Comparison of ENCODE assay signal across 11 mouse cellular contexts in genomic region chr3:154081687-154082086, GRCm38 (mm10).
DNase-seq lines count a peak whose midpoint lies in the region; ATAC-seq and TF ChIP-seq lines count a peak whose summit lies in the region.
"Had no signal": no experiment of that assay in that cellular context is flagged by ENCODE, and none has a peak within 500 bp of the region (broad histone marks: within the 10 kb centered on the region; RNA-seq: fewer than 3 reads in every experiment).

No protein-coding gene starts in this region.

- peak; percentile 11 for DNase-seq in heart, postnatal 0 days (ENCODE audit: low spot score)
- DNase-seq in heart, adult 8-10 months (ENCODE audit: low spot score): no peak
- peak; percentile 15 for DNase-seq in embryo, embryonic 9.5 days (ENCODE audit: extremely low spot score)
- DNase-seq in hindbrain, embryonic 14.5 days (ENCODE audit: low spot score): no peak
- no peak for DNase-seq in left cerebral cortex, postnatal 10 days (ENCODE audit: extremely low spot score in 1 of 2, low spot score in 2 of 2)
- DNase-seq in left cerebral cortex, postnatal 14 days (ENCODE audit: low spot score in 2 of 2): no peak
- no peak for DNase-seq in ovary, adult 18-20 months (ENCODE audit: low spot score)
- DNase-seq: adrenal gland, adult 2 months had no signal

- H3K4me1 ChIP-seq in heart, postnatal 0 days (ENCODE audit: control insufficient read depth, insufficient read depth): no peaks in the 10 kb centered on the region
- H3K4me1 ChIP-seq in hindbrain, embryonic 14.5 days (replicated peaks; ENCODE audit: control insufficient read depth, insufficient read depth, low read length): peaks cover 13% of the 10 kb centered on the region; the same call in 1 of the 2 replicates
- H3K4me1 ChIP-seq in neural tube, embryonic 12.5 days: no peaks in the 10 kb centered on the region
- H3K4me1 ChIP-seq: kidney, embryonic 15.5 days had no signal

- intact Hi-C loops in left cerebral cortex, postnatal 10 days (cut with DNase I): no loop called here
- intact Hi-C loops in left cerebral cortex, postnatal 14 days (cut with DNase I): no loop called here

- H3K9ac ChIP-seq in heart, postnatal 0 days (replicated peaks; ENCODE audit: low read depth, low read length): no peak overlapping the region
- 0 out of 2 replicates have a peak overlapping the region, but pooled peaks have one; percentile 17 for H3K9ac ChIP-seq in hindbrain, embryonic 14.5 days
- H3K9ac ChIP-seq in neural tube, embryonic 12.5 days: no peak overlapping the region
- H3K9ac ChIP-seq: kidney, embryonic 15.5 days; liver, embryonic 12.5 days had no signal

- 51% methylated on average over 12 of the region's 12 CpGs for WGBS in heart, postnatal 0 days
- 19% methylated on average over 12 of the region's 12 CpGs for WGBS in hindbrain, embryonic 14.5 days
- 41% methylated on average over 12 of the region's 12 CpGs for WGBS in neural tube, embryonic 12.5 days

- TF ChIP-seq CTCF in heart, postnatal 0 days (IDR thresholded peaks at IDR 0.05; ENCODE audit: low read depth): no peak

- H3K4me3 ChIP-seq in heart, postnatal 0 days (ENCODE audit: low read depth, low read length): no peak overlapping the region
- no peak overlapping the region for H3K4me3 ChIP-seq in hindbrain, embryonic 14.5 days (replicated peaks; ENCODE audit: low read length)
- H3K4me3 ChIP-seq in neural tube, embryonic 12.5 days: no peak overlapping the region
- H3K4me3 ChIP-seq: kidney, embryonic 15.5 days; liver, embryonic 12.5 days had no signal

- no peaks in the 10 kb centered on the region for H3K27me3 ChIP-seq in heart, postnatal 0 days (ENCODE audit: control insufficient read depth, insufficient read depth, low read length)
- no peaks in the 10 kb centered on the region for H3K27me3 ChIP-seq in hindbrain, embryonic 14.5 days (ENCODE audit: control insufficient read depth, insufficient read depth, low read length)
- no peaks in the 10 kb centered on the region for H3K27me3 ChIP-seq in neural tube, embryonic 12.5 days (replicated peaks)

- peak; percentile 66; the same call in 1 of the 2 replicates for ATAC-seq in heart, postnatal 0 days (ENCODE audit: insufficient read depth, low read depth)
- ATAC-seq in hindbrain, embryonic 14.5 days (ENCODE audit: low FRiP score): 0 out of 2 replicates have a peak, but pooled peaks have one; percentile 60
- no peak for ATAC-seq in neural tube, embryonic 12.5 days (ENCODE audit: low FRiP score, low read depth)
- ATAC-seq: liver, embryonic 12.5 days had no signal

- no peak overlapping the region for H3K27ac ChIP-seq in heart, postnatal 0 days (ENCODE audit: low read depth)
- no peak overlapping the region for H3K27ac ChIP-seq in hindbrain, embryonic 14.5 days
- H3K27ac ChIP-seq in neural tube, embryonic 12.5 days: no peak overlapping the region
- H3K27ac ChIP-seq: kidney, embryonic 15.5 days; liver, embryonic 12.5 days had no signal

- no peak overlapping the region for H3K4me2 ChIP-seq in heart, postnatal 0 days (ENCODE audit: low read depth, low read length)
- H3K4me2 ChIP-seq in hindbrain, embryonic 14.5 days (replicated peaks): peak overlapping the region; percentile 42
- H3K4me2 ChIP-seq in neural tube, embryonic 12.5 days (replicated peaks): peak overlapping the region; percentile 29
- H3K4me2 ChIP-seq: kidney, embryonic 15.5 days; liver, embryonic 12.5 days had no signal

- no peaks in the 10 kb centered on the region for H3K36me3 ChIP-seq in heart, postnatal 0 days (replicated peaks; ENCODE audit: control insufficient read depth, insufficient read depth, low read length)
- H3K36me3 ChIP-seq in hindbrain, embryonic 14.5 days (replicated peaks; ENCODE audit: control insufficient read depth, insufficient read depth): no peaks in the 10 kb centered on the region
- no peaks in the 10 kb centered on the region for H3K36me3 ChIP-seq in neural tube, embryonic 12.5 days
- H3K36me3 ChIP-seq: kidney, embryonic 15.5 days; liver, embryonic 12.5 days had no signal

- TF ChIP-seq EP300 in heart, postnatal 0 days (IDR thresholded peaks at IDR 0.05; ENCODE audit: low read depth): no peak

- no peaks in the 10 kb centered on the region for H3K9me3 ChIP-seq in heart, postnatal 0 days (replicated peaks; ENCODE audit: control insufficient read depth, low read length)
- H3K9me3 ChIP-seq in hindbrain, embryonic 14.5 days (ENCODE audit: control insufficient read depth, low read length): no peaks in the 10 kb centered on the region
- H3K9me3 ChIP-seq in neural tube, embryonic 12.5 days: no peaks in the 10 kb centered on the region
- H3K9me3 ChIP-seq: kidney, embryonic 15.5 days; liver, embryonic 12.5 days had no signal

Comparison
In these comparisons a context has a peak if more than half of its experiments do, and no peak if none do; other contexts are left out.
1. DNase-seq: peak in heart, postnatal 0 days (single experiment) and embryo, embryonic 9.5 days (single experiment); none in heart, adult 8-10 months (single experiment), hindbrain, embryonic 14.5 days (single experiment), left cerebral cortex, postnatal 10 days (0 of 2), left cerebral cortex, postnatal 14 days (0 of 2) and ovary, adult 18-20 months (single experiment).